Mouse (Mus musculus) ES-Bruce4 (cell line): ENCODE results near the gene Rtl8a. TPM values are rescaled to one million over a fixed set of nuclear protein-coding genes. Genes with fewer than 3 reads are reported as not detected.
"Not testable (repeated sequence)": the region's sequence is repeated elsewhere in the genome, so short reads cannot be mapped to it uniquely, and the experiment has no call there.

ENCODE experiments used
- H3K27ac ChIP-seq: 2 replicates; pipeline ENCODE4 v1.5.1; 2012; ENCODE audit warnings: low read length, inconsistent platforms; ENCODE audit not compliant: insufficient read depth
- H3K27me3 ChIP-seq: 2 replicates; pipeline ENCODE4 v1.6.1; 2012; ENCODE audit warnings: mild to moderate bottlenecking, low read length, inconsistent platforms; ENCODE audit not compliant: control insufficient read depth, poor library complexity, insufficient read depth, severe bottlenecking
- H3K36me3 ChIP-seq: 2 replicates; pipeline ENCODE4 v1.6.1; 2012; ENCODE audit warnings: inconsistent platforms, mild to moderate bottlenecking, low read length, moderate library complexity; ENCODE audit not compliant: control insufficient read depth, poor library complexity, insufficient read depth, severe bottlenecking
- H3K4me1 ChIP-seq: one replicate; pipeline ENCODE4 v1.8.1; 2011; ENCODE audit warnings: low read length; ENCODE audit not compliant: control insufficient read depth, insufficient read depth
- H3K4me3 ChIP-seq: 2 replicates; pipeline ENCODE4 v1.5.1; 2011; ENCODE audit warnings: low read depth, mild to moderate bottlenecking, low read length
- H3K9ac ChIP-seq: 2 replicates; pipeline ENCODE4 v1.6.1; 2012; ENCODE audit warnings: low read depth, mild to moderate bottlenecking, inconsistent platforms; ENCODE audit not compliant: poor library complexity, severe bottlenecking
- H3K9me3 ChIP-seq: replicated peaks from 2 replicates; pipeline ENCODE4 v1.6.1; 2012; ENCODE audit warnings: mild to moderate bottlenecking, low read length, inconsistent platforms; ENCODE audit not compliant: control insufficient read depth, poor library complexity, insufficient read depth, severe bottlenecking
- CTCF ChIP-seq: IDR thresholded peaks from one replicate; pipeline ENCODE4 v1.8.1; 2011; ENCODE audit warnings: low read depth, low read length
- EP300 ChIP-seq: IDR thresholded peaks from 2 replicates; pipeline ENCODE4 v1.6.1; 2011; ENCODE audit warnings: low read depth, low read length; ENCODE audit not compliant: insufficient read depth
- POLR2A ChIP-seq: IDR thresholded peaks from one replicate; pipeline ENCODE4 v1.8.1; 2011; ENCODE audit warnings: low read length; ENCODE audit not compliant: insufficient read depth
- polyA plus RNA-seq: library from polyadenylated mRNA; stranded (reverse); fragments of >200 nt; gene quantifications from 2 replicates; pipeline ENCODE4 v1.2.4, GENCODE M21; 2011; ENCODE audit warnings: low read depth; ENCODE audit not compliant: missing spikeins, insufficient read depth, insufficient read length

Gene Rtl8a
- polyA plus RNA-seq, 1 experiment = 17.0 TPM

- H3K36me3 ChIP-seq = no peaks in the 10 kb centered on the region
- no peak within 1 kb of the TSS for H3K9ac ChIP-seq
- no peak within 1 kb of the TSS for H3K27ac ChIP-seq
Observed at GRCm38 (mm10) chrX:53670294-53670693, 26.8 kb upstream of the Rtl8a start, which contains the start of gene Rtl8b. TSS of gene Rtl8b (minus strand) at chrX:53670408.

GRCm38 (mm10) chrX:53669557-53670270 is 26.2 kb upstream of the Rtl8a start:
- not testable (repeated sequence) for H3K27me3 ChIP-seq, H3K36me3 ChIP-seq, H3K27ac ChIP-seq, H3K4me3 ChIP-seq, H3K4me1 ChIP-seq, H3K9ac ChIP-seq, H3K9me3 ChIP-seq

More at GRCm38 (mm10) chrX:53670294-53670693, 26.8 kb upstream of the Rtl8a start, which contains the start of gene Rtl8b:
- TF ChIP-seq CTCF = no peak
- TF ChIP-seq POLR2A = no peak
- no peak for TF ChIP-seq EP300
- Histone ChIP-seq H3K27me3 (no peaks in the 10 kb centered on the region), H3K4me1 (no peaks in the 10 kb centered on the region), H3K9me3 (no peaks in the 10 kb centered on the region), H3K4me3 (peak within 1 kb of the TSS; percentile 40)

- H3K9me3 ChIP-seq, H3K27ac ChIP-seq, H3K27me3 ChIP-seq, H3K4me1 ChIP-seq, H3K36me3 ChIP-seq, H3K9ac ChIP-seq, H3K4me3 ChIP-seq: not testable (repeated sequence)
Observed at GRCm38 (mm10) chrX:53652917-53653316, 9.4 kb upstream of the Rtl8a start.

- TF ChIP-seq EP300 (no peak), CTCF (no peak), POLR2A (no peak)
- no peak overlapping the region for H3K9ac ChIP-seq
- no peak overlapping the region for H3K4me3 ChIP-seq
Observed at GRCm38 (mm10) chrX:53645885-53646284, 2.4 kb upstream of the Rtl8a start.

GRCm38 (mm10) chrX:53642604-53642979 is 890 bp downstream of the Rtl8a start:
- not testable (repeated sequence) for H3K27me3 ChIP-seq, H3K27ac ChIP-seq, H3K4me3 ChIP-seq, H3K36me3 ChIP-seq, H3K4me1 ChIP-seq, H3K9me3 ChIP-seq, H3K9ac ChIP-seq

More at GRCm38 (mm10) chrX:53645885-53646284, 2.4 kb upstream of the Rtl8a start:
- H3K9me3 ChIP-seq = no peaks in the 10 kb centered on the region
- no peaks in the 10 kb centered on the region for H3K27me3 ChIP-seq
- H3K4me1 ChIP-seq = no peaks in the 10 kb centered on the region
- no peak overlapping the region for H3K27ac ChIP-seq
- no peaks in the 10 kb centered on the region for H3K36me3 ChIP-seq

GRCm38 (mm10) chrX:53638107-53638506 is 5.4 kb downstream of the Rtl8a start:
- H3K27ac ChIP-seq, H3K4me1 ChIP-seq, H3K4me3 ChIP-seq, H3K9ac ChIP-seq, H3K36me3 ChIP-seq, H3K9me3 ChIP-seq, H3K27me3 ChIP-seq: not testable (repeated sequence)

GRCm38 (mm10) chrX:53611395-53611794 is 32.1 kb downstream of the Rtl8a start:
- not testable (repeated sequence) for H3K4me3 ChIP-seq, H3K27me3 ChIP-seq, H3K4me1 ChIP-seq, H3K27ac ChIP-seq, H3K9ac ChIP-seq, H3K9me3 ChIP-seq, H3K36me3 ChIP-seq
